Mouse (Mus musculus): ENCODE measurements at regions not wholly inside any gene's neighbourhood (a gene's known extent, or its start where the extent isn't known, plus 50 kb on each side); places are given as distances from the start of the nearest gene placed in this dataset.

DNA sequence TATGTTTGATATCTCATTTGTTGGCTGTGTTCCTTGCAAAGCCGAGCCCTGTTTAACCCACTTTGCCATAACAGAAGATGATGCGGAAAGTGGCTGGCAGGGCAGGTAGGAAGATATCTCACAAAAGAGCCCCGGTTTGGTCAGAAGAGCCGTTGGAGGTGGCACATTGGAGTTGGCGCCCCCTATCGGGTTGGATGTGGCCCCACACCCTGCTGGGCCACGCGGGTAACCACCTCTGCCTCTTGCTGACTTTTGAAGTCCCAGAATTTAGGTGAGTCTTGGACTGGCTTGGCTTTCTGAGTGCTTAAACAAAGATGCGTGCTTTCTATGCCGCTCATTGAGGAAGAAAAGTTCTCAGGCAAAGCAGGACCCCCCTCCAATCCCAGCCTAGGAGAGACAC lies 56.1 kb downstream of the Gm4791 start:
- no peak for ATAC-seq (ENCODE audit: insufficient read depth, low FRiP score, low read depth)
- Histone ChIP-seq H3K27ac (no peak overlapping the region), H3K27me3 (replicated peaks) (no peaks in the 10 kb centered on the region), H3K4me2 (no peak overlapping the region), H3K36me3 (no peaks in the 10 kb centered on the region), H3K4me3 (replicated peaks) (no peak overlapping the region), H3K4me1 (no peaks in the 10 kb centered on the region), H3K9me3 (no peaks in the 10 kb centered on the region), H3K9ac (no peak overlapping the region)
- WGBS = 80% methylated on average over 10 of the region's 10 CpGs

DNA sequence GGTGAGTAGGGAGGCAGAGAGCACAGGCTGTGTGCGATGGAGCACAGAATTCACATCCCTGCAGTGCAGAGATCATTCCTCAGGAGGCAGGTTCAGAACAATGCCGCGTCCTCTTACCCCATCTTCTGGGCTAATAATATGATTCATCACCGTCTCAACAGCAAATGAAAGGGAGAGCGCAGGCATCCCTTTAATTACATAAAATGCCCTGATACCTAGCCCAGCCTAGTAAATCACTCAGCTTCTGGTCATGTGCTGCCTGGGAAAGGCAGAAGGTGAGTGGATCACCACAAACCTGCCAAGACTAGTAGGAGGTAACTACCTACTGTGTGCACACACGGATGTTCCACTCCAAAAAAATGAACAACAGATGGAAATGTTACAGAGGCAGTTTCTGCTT lies 57.0 kb downstream of the Gm4791 start:
- no peak for ATAC-seq (ENCODE audit: insufficient read depth, low FRiP score, low read depth)
- 74% methylated on average over 6 of the region's 6 CpGs for WGBS
- no peaks in the 10 kb centered on the region for H3K9me3 ChIP-seq

DNA sequence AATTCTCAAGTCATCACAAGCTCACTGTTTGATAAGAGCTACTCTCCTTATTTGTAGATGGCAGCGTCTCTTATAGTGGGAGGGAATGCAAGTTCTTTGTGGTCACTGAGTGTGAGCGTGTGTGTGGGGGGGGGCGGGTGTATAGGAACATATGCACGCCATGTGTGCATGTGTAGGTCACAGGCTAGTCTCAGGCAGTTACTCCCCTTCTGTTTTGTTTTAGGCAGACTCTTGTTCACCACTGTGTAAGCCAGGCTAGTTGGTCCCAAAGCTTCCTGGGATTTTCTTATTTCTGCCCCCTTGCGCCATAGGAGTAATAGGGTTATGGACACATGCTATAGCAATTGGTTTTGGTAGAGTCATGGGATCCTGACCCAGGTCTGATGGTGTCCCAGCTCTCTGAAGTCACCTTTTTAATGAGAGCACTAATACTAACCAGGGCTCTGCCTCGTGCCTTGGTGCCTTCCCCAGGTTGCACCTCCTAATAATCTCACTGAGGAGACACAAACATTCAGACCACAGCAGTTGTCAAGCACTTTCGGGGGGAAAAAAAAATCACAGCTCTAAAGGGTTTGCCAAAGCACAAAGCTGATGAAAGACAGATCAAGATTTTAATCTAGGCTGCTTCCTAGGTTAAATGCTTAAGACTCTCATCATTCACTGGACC lies 60.9 kb downstream of the Gm4791 start:
- H3K36me3 ChIP-seq = no peaks in the 10 kb centered on the region
- H3K4me3 ChIP-seq (replicated peaks) = no peak overlapping the region
- no peaks in the 10 kb centered on the region for H3K27me3 ChIP-seq (replicated peaks)
- no peak overlapping the region for H3K4me2 ChIP-seq
- H3K27ac ChIP-seq = no peak overlapping the region
- WGBS = 73% methylated on average over 7 of the region's 7 CpGs
- ATAC-seq (ENCODE audit: insufficient read depth, low FRiP score, low read depth) = no peak
- no peak overlapping the region for H3K9ac ChIP-seq
- H3K9me3 ChIP-seq = no peaks in the 10 kb centered on the region
- no peaks in the 10 kb centered on the region for H3K4me1 ChIP-seq

More for the DNA sequence above, 57.0 kb downstream of the Gm4791 start:
- no peak overlapping the region for H3K27ac ChIP-seq
- H3K4me3 ChIP-seq (replicated peaks) = no peak overlapping the region
- no peaks in the 10 kb centered on the region for H3K27me3 ChIP-seq (replicated peaks)
- no peak overlapping the region for H3K4me2 ChIP-seq
- no peaks in the 10 kb centered on the region for H3K36me3 ChIP-seq
- H3K4me1 ChIP-seq = no peaks in the 10 kb centered on the region
- H3K9ac ChIP-seq = no peak overlapping the region

DNA sequence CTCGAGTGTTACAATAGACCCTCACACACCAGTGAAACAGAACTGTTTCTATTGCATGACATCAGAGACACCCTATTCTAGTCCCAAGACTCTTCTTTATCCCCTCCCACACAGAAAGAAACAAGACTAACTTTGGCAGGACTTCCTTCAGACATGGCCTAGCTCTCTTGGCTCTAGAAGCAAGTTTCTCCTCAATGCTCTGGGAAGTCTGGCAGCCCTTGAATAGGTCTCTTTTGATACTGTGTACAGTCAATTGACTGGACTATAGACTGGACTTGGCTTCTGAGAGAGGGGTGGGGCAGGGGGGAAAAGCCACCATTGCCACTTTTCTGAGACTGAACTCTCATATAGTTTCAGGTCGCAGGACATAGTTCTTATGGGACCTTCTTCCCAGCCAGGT lies 62.2 kb downstream of the Gm4791 start:
- no peaks in the 10 kb centered on the region for H3K36me3 ChIP-seq
- H3K9me3 ChIP-seq = no peaks in the 10 kb centered on the region
- H3K4me2 ChIP-seq = no peak overlapping the region
- H3K4me3 ChIP-seq (replicated peaks) = no peak overlapping the region
- no peak overlapping the region for H3K9ac ChIP-seq
- no peak for ATAC-seq (ENCODE audit: insufficient read depth, low FRiP score, low read depth)
- 77% methylated on average over 2 of the region's 2 CpGs for WGBS
- no peak overlapping the region for H3K27ac ChIP-seq
- no peaks in the 10 kb centered on the region for H3K4me1 ChIP-seq
- no peaks in the 10 kb centered on the region for H3K27me3 ChIP-seq (replicated peaks)

DNA sequence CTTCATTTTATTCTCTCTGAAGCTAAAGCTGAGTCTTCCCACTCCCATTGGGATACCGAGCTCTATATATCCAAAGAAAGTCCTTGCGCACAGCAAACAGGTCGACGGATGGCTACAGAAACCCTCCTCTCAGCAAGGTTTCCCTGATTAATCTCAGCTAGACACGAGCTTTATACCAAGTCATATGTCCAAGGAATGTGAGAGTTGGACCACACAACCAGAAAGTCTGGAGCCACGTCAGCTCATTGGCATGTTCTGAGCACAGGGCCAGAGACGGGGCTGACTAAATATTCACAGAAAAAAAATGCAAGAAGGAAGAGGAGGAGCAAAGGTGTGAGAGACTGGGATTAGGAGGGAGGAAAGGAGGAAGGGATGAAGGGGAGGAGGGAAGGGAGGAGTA lies 64.0 kb downstream of the Gm4791 start:
- ATAC-seq (ENCODE audit: insufficient read depth, low FRiP score, low read depth) = no peak

DNA sequence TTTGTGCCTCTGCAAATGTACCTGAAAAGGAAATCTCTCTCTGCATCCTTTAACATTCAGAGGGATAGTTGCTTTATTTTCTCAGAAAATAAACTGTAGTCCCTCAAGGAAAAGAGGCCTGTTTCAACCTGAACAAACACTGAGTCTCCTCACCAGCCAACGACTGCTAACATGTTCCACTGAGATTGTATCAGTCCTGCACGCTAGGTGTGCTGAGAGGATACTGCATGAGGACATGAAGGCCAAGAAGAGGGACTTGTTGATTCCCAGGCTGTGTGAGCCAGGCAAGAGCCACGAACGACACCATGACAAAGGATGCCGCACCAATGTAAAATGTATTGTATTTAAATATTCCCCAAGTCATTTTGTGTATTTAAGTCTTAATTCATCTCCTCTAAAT lies 65.2 kb downstream of the Gm4791 start:
- 58% methylated on average over 5 of the region's 5 CpGs for WGBS
- H3K4me2 ChIP-seq = no peak overlapping the region
- H3K4me3 ChIP-seq (replicated peaks) = no peak overlapping the region
- H3K9me3 ChIP-seq = no peaks in the 10 kb centered on the region
- H3K27ac ChIP-seq = no peak overlapping the region
- H3K27me3 ChIP-seq (replicated peaks) = no peaks in the 10 kb centered on the region
- ATAC-seq (ENCODE audit: insufficient read depth, low FRiP score, low read depth) = no peak
- no peaks in the 10 kb centered on the region for H3K36me3 ChIP-seq
- no peaks in the 10 kb centered on the region for H3K4me1 ChIP-seq
- H3K9ac ChIP-seq = no peak overlapping the region

More for the DNA sequence above, 64.0 kb downstream of the Gm4791 start:
- Histone ChIP-seq H3K4me3 (replicated peaks) (no peak overlapping the region), H3K36me3 (no peaks in the 10 kb centered on the region), H3K27me3 (replicated peaks) (no peaks in the 10 kb centered on the region), H3K4me2 (no peak overlapping the region), H3K9me3 (no peaks in the 10 kb centered on the region), H3K4me1 (no peaks in the 10 kb centered on the region), H3K9ac (no peak overlapping the region), H3K27ac (no peak overlapping the region)
- WGBS = 64% methylated on average over 7 of the region's 7 CpGs

DNA sequence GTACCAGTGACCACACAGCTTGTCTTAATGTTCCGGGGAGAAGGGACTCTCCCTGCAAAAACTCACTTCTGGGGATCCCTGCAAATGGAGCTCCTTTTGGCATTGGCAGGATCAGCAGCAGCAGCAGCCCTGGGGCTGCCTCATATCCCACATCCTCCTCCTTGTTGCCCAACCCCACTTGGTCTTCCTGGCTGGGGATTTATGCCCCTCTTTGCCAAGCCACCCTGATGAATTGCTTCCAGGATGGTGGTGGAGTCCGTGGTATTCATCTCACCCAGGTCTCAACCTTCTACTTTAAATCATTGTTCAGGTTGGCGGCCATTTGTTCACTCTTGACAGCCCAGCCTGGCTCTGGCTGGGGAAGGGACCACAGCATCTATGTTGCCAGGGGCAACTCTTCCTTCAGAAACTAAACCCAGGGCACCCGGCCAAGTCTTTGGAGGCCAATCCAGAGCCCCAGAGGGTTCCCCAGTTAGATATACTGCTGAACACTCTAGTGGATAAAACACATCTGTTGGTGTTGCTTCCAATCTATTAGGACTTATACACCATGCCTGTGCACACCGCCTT lies 66.0 kb downstream of the Gm4791 start:
- no peak overlapping the region for H3K27ac ChIP-seq
- no peak for ATAC-seq (ENCODE audit: insufficient read depth, low FRiP score, low read depth)
- no peak overlapping the region for H3K9ac ChIP-seq
- no peaks in the 10 kb centered on the region for H3K36me3 ChIP-seq
- no peak overlapping the region for H3K4me2 ChIP-seq
- no peaks in the 10 kb centered on the region for H3K9me3 ChIP-seq
- H3K4me3 ChIP-seq (replicated peaks) = no peak overlapping the region
- 52% methylated on average over 5 of the region's 5 CpGs for WGBS
- H3K4me1 ChIP-seq = no peaks in the 10 kb centered on the region
- no peaks in the 10 kb centered on the region for H3K27me3 ChIP-seq (replicated peaks)

DNA sequence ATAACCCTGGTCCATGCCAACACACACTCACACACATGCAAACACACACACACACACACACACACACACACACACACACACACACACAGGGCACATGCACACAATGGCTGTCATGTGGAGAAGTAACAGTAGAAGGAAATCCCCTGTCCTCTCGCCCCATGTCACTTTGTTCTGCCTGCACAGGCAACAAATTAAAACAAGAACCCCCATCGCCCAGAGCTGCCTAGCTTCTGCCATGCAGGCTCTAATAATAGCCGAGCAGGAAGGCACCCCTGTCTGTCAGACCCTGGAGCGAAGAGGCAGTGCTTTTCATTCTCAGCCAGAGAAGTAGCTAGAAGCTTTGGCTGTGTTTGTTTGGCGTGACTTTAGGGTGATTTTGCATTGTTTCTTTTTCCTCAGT lies 70.9 kb downstream of the Gm4791 start:
- ATAC-seq (ENCODE audit: insufficient read depth, low FRiP score, low read depth) = no peak
- Histone ChIP-seq H3K4me3 (replicated peaks) (no peak overlapping the region), H3K27ac (no peak overlapping the region), H3K4me1 (no peaks in the 10 kb centered on the region), H3K36me3 (no peaks in the 10 kb centered on the region), H3K9ac (no peak overlapping the region), H3K9me3 (no peaks in the 10 kb centered on the region), H3K27me3 (replicated peaks) (no peaks in the 10 kb centered on the region), H3K4me2 (no peak overlapping the region)
- WGBS = 45% methylated on average over 5 of the region's 5 CpGs

DNA sequence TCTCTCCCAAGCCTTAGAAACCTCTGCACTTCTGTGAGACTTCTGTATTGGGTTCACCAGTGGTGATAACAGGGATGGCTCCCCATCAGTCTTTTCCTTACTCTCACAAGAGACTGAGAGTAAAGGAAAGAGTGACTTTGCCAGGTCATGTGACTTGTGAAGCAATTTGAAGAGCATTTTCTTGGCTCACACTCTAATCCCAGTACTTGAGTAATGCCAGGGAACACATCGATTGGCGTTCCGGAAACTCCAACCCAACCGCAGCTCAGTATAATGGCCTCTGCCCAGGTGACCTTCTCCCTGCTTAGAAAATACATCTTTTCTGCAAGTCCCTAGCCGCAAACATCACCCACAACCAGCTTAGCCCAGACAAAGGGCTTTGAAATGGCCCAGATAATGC lies 72.4 kb downstream of the Gm4791 start:
- no peak overlapping the region for H3K4me2 ChIP-seq
- no peaks in the 10 kb centered on the region for H3K9me3 ChIP-seq
- H3K9ac ChIP-seq = no peak overlapping the region
- H3K27me3 ChIP-seq (replicated peaks) = no peaks in the 10 kb centered on the region
- WGBS = 84% methylated on average over 5 of the region's 5 CpGs
- H3K4me1 ChIP-seq = no peaks in the 10 kb centered on the region
- no peaks in the 10 kb centered on the region for H3K36me3 ChIP-seq
- no peak overlapping the region for H3K4me3 ChIP-seq (replicated peaks)
- H3K27ac ChIP-seq = no peak overlapping the region
- ATAC-seq (ENCODE audit: insufficient read depth, low FRiP score, low read depth) = no peak

DNA sequence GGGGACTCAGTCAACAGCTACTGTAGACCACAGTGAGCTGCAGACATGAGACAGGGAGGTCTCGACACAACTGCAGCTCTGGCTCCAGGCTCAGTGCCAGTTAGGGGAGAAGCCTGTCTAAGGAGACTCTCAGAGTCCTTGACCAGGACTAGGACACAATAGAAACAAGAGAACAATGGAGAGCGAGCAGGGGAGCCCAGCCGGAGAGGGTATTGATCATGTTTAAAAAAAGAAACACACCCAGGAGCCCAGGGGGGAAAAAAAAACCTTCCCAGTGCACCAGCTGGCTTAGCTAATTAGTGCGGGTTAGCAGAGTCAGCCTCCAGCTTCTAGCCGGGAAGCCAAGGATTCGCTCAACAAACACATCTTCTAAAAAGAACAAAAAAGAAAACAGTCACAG lies 78.4 kb downstream of the Gm4791 start:
- H3K4me1 ChIP-seq = 0 out of 2 replicates have a peak, but pooled peaks cover 7% of the 10 kb centered on the region
- H3K27ac ChIP-seq = no peak overlapping the region
- WGBS = 39% methylated on average over 6 of the region's 6 CpGs
- ATAC-seq (ENCODE audit: insufficient read depth, low FRiP score, low read depth) = no peak
- H3K4me3 ChIP-seq (replicated peaks) = no peak overlapping the region
- no peaks in the 10 kb centered on the region for H3K27me3 ChIP-seq (replicated peaks)
- H3K4me2 ChIP-seq = no peak overlapping the region
- no peak overlapping the region for H3K9ac ChIP-seq
- no peaks in the 10 kb centered on the region for H3K36me3 ChIP-seq
- no peaks in the 10 kb centered on the region for H3K9me3 ChIP-seq

DNA sequence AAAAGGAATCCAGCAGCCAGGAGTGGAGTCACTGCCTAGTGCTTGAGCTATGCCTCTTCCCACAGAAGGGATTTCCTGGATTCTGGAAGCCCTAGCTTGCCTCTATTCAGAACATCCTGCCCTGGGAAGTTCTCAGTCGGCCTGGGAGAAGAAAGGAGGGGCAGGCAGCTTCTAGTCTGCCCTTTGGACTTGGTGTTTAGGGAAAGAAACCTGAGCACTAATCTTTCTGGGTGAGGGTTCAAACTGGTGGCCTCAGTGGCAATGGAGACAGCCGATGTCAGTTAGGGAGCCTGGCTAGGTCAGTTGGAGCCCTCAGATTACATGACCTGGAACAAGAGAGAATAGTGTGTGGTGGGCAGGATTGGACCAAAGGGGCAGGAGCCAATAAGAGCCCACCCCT lies 78.9 kb downstream of the Gm4791 start:
- no peak; the same call in 1 of the 2 replicates for ATAC-seq (ENCODE audit: insufficient read depth, low FRiP score, low read depth)
- no peaks in the 10 kb centered on the region for H3K9me3 ChIP-seq
- H3K4me1 ChIP-seq = 0 out of 2 replicates have a peak, but pooled peaks cover 7% of the 10 kb centered on the region
- H3K9ac ChIP-seq = no peak overlapping the region
- no peak overlapping the region for H3K4me2 ChIP-seq
- no peaks in the 10 kb centered on the region for H3K27me3 ChIP-seq (replicated peaks)
- 22% methylated on average over 2 of the region's 2 CpGs for WGBS
- no peak overlapping the region for H3K27ac ChIP-seq
- no peak overlapping the region for H3K4me3 ChIP-seq (replicated peaks)
- H3K36me3 ChIP-seq = no peaks in the 10 kb centered on the region

DNA sequence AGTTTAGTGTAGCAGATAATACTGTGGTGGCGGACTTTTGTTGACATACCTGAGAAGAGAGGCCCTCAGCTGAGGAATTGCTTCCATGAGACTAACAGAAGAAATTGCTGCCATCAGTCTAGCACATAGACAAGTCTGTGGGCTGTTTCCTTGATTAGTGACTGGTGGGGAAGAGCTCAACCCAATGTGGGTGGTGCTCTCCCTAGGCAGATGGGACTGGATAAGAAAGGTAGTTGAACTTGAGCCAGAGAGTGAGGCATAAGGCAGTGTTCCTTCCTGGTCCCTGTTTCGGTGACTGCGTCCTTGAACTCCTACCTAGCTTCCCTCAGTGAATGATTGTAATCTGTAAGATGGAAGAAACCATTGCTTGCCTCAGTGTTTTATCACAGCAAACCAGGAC lies 79.4 kb downstream of the Gm4791 start:
- Histone ChIP-seq H3K9ac (no peak overlapping the region), H3K4me3 (replicated peaks) (no peak overlapping the region), H3K27ac (no peak overlapping the region), H3K36me3 (no peaks in the 10 kb centered on the region), H3K4me2 (no peak overlapping the region), H3K27me3 (replicated peaks) (no peaks in the 10 kb centered on the region), H3K4me1 (0 out of 2 replicates have a peak, but pooled peaks cover 7% of the 10 kb centered on the region), H3K9me3 (no peaks in the 10 kb centered on the region)
- 74% methylated on average over 3 of the region's 3 CpGs for WGBS
- no peak for ATAC-seq (ENCODE audit: insufficient read depth, low FRiP score, low read depth)

DNA sequence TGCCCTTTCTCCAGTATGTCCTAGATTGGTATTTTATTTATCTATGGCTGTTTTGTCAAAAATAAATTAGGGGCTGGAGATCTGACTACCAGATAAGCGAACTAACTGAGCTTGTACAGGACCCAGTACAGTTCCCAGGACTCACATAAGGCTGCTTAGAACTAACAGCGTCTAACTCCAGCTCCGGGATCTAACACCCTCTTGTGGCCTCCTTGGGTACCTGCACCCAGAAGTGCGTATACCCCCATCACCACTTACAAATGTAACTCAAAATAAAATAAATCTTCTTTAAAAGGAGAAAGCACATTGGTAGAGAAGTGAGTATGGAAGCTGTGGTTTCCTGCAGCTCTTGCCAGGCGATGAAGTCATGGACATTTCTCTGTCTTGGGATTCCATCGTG lies 82.9 kb downstream of the Gm4791 start:
- Histone ChIP-seq H3K9me3 (no peaks in the 10 kb centered on the region), H3K27me3 (replicated peaks) (no peaks in the 10 kb centered on the region), H3K36me3 (no peaks in the 10 kb centered on the region), H3K4me3 (replicated peaks) (no peak overlapping the region), H3K9ac (no peak overlapping the region), H3K27ac (no peak overlapping the region), H3K4me2 (no peak overlapping the region), H3K4me1 (0 out of 2 replicates have a peak, but pooled peaks cover 7% of the 10 kb centered on the region)
- ATAC-seq (ENCODE audit: insufficient read depth, low FRiP score, low read depth) = no peak
- 92% methylated on average over 6 of the region's 6 CpGs for WGBS

Data from stomach, embryonic 15.5 days (tissue).